Mouse (Mus musculus): ENCODE measurements at regions not wholly inside any gene's neighbourhood (a gene's known extent, or its start where the extent isn't known, plus 50 kb on each side); places are given as distances from the start of the nearest gene placed in this dataset.

DNA sequence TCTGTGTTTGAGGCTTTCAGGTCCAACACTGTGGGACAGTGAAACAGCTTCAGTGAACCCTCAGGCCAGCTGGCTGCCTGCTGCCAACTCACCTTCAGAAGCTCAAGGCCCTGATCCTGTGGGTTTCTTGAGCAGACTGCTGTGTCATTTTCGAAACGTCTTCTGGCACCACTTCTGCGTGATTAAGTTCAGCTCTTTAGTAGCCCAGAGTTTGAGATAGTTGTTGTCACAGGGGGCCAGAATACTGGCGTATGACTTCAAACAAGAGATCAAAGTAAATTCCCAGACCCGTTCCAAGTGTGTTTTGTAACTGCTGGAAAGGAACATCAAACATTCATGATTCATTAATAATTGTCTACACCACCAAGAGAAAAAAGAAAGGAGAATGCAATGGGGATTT lies 236.9 kb downstream of the Snx13 start:
- DNase-seq (ENCODE audit: low read depth, low spot score), result no peak
- H3K9ac ChIP-seq (ENCODE audit: control insufficient read depth, low read depth, low read length, poor library complexity, severe bottlenecking), result no peak overlapping the region
- TF ChIP-seq ZC3H11A (IDR thresholded peaks at IDR 0.05; ENCODE audit: low read depth, low read length), result no peak
- no peak for TF ChIP-seq ETS1 (IDR thresholded peaks at IDR 0.05; ENCODE audit: low read depth, low read length)
- TF ChIP-seq POLR2A (IDR thresholded peaks at IDR 0.05; ENCODE audit: control insufficient read depth in 1 of 2, insufficient read depth in 1 of 2, low read depth in 1 of 2, low read length in 2 of 2, poor library complexity in 1 of 2), result no peak
- no peak for TF ChIP-seq CTCF (IDR thresholded peaks at IDR 0.05 in 2 of 3, conservative IDR thresholded peaks at IDR 0.05 in 1 of 3; ENCODE audit: control insufficient read depth in 1 of 3, insufficient read depth in 1 of 3, low read depth in 2 of 3, low read length in 3 of 3, poor library complexity in 1 of 3, severe bottlenecking in 1 of 3)
- no peak for TF ChIP-seq USF1 (IDR thresholded peaks at IDR 0.05; ENCODE audit: low read depth, low read length)
- no peak for TF ChIP-seq UBTF (IDR thresholded peaks at IDR 0.05; ENCODE audit: borderline replicate concordance, insufficient read depth, low read depth, low read length)
- TF ChIP-seq HCFC1 (IDR thresholded peaks at IDR 0.05; ENCODE audit: low read depth, low read length), result no peak

DNA sequence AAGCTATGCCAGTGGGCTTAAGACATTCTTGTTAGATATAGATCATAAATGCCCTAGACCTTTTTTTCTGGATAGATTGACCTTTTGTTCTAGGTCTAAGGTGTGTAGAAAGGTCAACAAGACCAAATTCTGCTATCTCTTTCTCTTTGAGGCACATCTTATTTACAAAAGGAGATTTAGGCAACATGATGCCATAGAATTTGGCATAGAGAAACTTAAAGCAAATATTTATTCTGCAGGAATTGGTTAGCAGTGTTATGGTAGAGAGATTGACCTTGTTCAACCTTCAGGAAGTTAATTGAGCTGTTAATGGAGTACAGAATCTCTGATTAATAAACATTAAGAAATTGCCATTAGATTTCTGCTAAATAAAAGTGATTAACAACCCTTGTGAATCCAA lies 236.4 kb downstream of the Snx13 start:
- H3K27ac ChIP-seq (ENCODE audit: control insufficient read depth, low read depth, low read length), result no peak overlapping the region
- no peaks in the 10 kb centered on the region for H3K79me2 ChIP-seq (ENCODE audit: control insufficient read depth, insufficient read depth, low read length, poor library complexity)
- H3K36me3 ChIP-seq (ENCODE audit: control insufficient read depth in 1 of 2, insufficient read depth in 2 of 2, low read length in 2 of 2), result no peaks in the 10 kb centered on the region
- no peak overlapping the region for H3K4me3 ChIP-seq (ENCODE audit: control insufficient read depth in 1 of 2, insufficient read depth in 1 of 2, low read depth in 2 of 2, low read length in 2 of 2)
- TF ChIP-seq TCF12 (IDR thresholded peaks at IDR 0.05; ENCODE audit: low read depth, low read length), result no peak
- no peak for TF ChIP-seq MYB (IDR thresholded peaks at IDR 0.05; ENCODE audit: low read depth, low read length)
- TF ChIP-seq GATA1 (IDR thresholded peaks at IDR 0.05; ENCODE audit: low read depth, low read length), result no peak
- TF ChIP-seq MEF2A (IDR thresholded peaks at IDR 0.05; ENCODE audit: extremely low read depth, insufficient replicate concordance, low read depth, low read length, poor library complexity, severe bottlenecking), result no peak
- no peak for TF ChIP-seq ZKSCAN1 (IDR thresholded peaks at IDR 0.05; ENCODE audit: low read depth, low read length)
- no peak for TF ChIP-seq TBP (IDR thresholded peaks at IDR 0.05; ENCODE audit: low read depth, low read length)
- no peak for TF ChIP-seq NRF1 (IDR thresholded peaks at IDR 0.05; ENCODE audit: insufficient read depth, low read depth, low read length, poor library complexity, severe bottlenecking)
- TF ChIP-seq EP300 (IDR thresholded peaks at IDR 0.05; ENCODE audit: low read depth in 1 of 2, low read length in 2 of 2), result no peak
- TF ChIP-seq CHD2 (IDR thresholded peaks at IDR 0.05; ENCODE audit: low read length), result no peak
- TF ChIP-seq BHLHE40 (IDR thresholded peaks at IDR 0.05; ENCODE audit: borderline replicate concordance, low read depth, low read length), result no peak
- TF ChIP-seq RCOR1 (IDR thresholded peaks at IDR 0.05; ENCODE audit: low read depth, low read length), result no peak
- TF ChIP-seq JUND (IDR thresholded peaks at IDR 0.05; ENCODE audit: low read depth, low read length), result no peak
- no peak for TF ChIP-seq SMC3 (IDR thresholded peaks at IDR 0.05; ENCODE audit: low read depth, low read length)
- TF ChIP-seq ELF1 (IDR thresholded peaks at IDR 0.05; ENCODE audit: low read depth, low read length), result no peak
- TF ChIP-seq MAX (IDR thresholded peaks at IDR 0.05; ENCODE audit: low read length), result no peak
- H3K4me1 ChIP-seq (ENCODE audit: control insufficient read depth in 1 of 2, insufficient read depth in 2 of 2, low read length in 2 of 2), result no peaks in the 10 kb centered on the region
- no peaks in the 10 kb centered on the region for H3K27me3 ChIP-seq (ENCODE audit: control insufficient read depth in 1 of 2, insufficient read depth in 2 of 2, low read length in 2 of 2)
- H3K9me3 ChIP-seq (replicated peaks; ENCODE audit: insufficient read depth, low read length), result no peaks in the 10 kb centered on the region
- DNase-seq (ENCODE audit: low read depth, low spot score), result no peak
- no peak overlapping the region for H3K9ac ChIP-seq (ENCODE audit: control insufficient read depth, low read depth, low read length, poor library complexity, severe bottlenecking)

More for the DNA sequence above, 236.9 kb downstream of the Snx13 start:
- no peak overlapping the region for H3K4me3 ChIP-seq (ENCODE audit: control insufficient read depth in 1 of 2, insufficient read depth in 1 of 2, low read depth in 2 of 2, low read length in 2 of 2)
- H3K27me3 ChIP-seq (ENCODE audit: control insufficient read depth in 1 of 2, insufficient read depth in 2 of 2, low read length in 2 of 2), result no peaks in the 10 kb centered on the region
- H3K9me3 ChIP-seq (replicated peaks; ENCODE audit: insufficient read depth, low read length), result no peaks in the 10 kb centered on the region
- no peaks in the 10 kb centered on the region for H3K36me3 ChIP-seq (ENCODE audit: control insufficient read depth in 1 of 2, insufficient read depth in 2 of 2, low read length in 2 of 2)
- no peaks in the 10 kb centered on the region for H3K4me1 ChIP-seq (ENCODE audit: control insufficient read depth in 1 of 2, insufficient read depth in 2 of 2, low read length in 2 of 2)
- no peak overlapping the region for H3K27ac ChIP-seq (ENCODE audit: control insufficient read depth, low read depth, low read length)
- no peaks in the 10 kb centered on the region for H3K79me2 ChIP-seq (ENCODE audit: control insufficient read depth, insufficient read depth, low read length, poor library complexity)
